Mouse (Mus musculus) bone marrow macrophage, adult 2 months (primary cell): ENCODE data around the gene Gga3.

Experiments used
- CTCF ChIP-seq: IDR thresholded peaks from 2 replicates; pipeline ENCODE4 v1.5.1; 2012; ENCODE audit warnings: low read depth, mild to moderate bottlenecking, low read length, moderate library complexity
- POLR2A ChIP-seq: IDR thresholded peaks from 2 replicates; pipeline ENCODE4 v1.6.1; 2012; ENCODE audit warnings: mild to moderate bottlenecking, low read depth, low read length, borderline replicate concordance

DNA sequence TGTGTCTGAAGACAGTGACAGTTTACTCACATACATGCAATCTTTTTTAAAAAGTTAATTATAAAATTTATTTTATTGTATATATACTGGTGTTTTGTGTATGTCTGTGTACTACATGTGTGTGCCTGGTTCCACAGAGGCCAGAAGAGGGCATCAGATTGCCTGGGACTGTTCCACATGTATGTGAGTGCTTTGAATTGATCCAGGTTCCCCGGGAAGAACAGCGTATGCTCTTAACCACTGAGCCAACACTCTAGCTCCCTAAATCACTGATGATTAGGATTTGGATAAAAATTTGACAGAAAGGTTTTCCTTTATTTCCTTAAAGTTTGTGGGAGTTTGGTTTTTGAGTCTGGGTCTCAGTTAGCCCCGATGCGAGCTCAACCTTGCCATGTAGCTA lies 40.4 kb downstream of the Gga3 start:
- TF ChIP-seq CTCF = no peak
- TF ChIP-seq POLR2A = no peak
